ENCODE assay signal across 8 mouse cellular contexts in genomic region chr6:99027542-99028160, GRCm38 (mm10).
A peak's percentile ranks its signal among the peaks of the same experiment; 100 is the strongest.
DNase-seq lines count a peak whose midpoint lies in the region; ATAC-seq and TF ChIP-seq lines count a peak whose summit lies in the region.

No protein-coding gene starts in this region.

- peaks cover 24% of the 10 kb centered on the region for H3K27me3 ChIP-seq in erythroblast, embryonic 14.5 days (ENCODE audit: control insufficient read depth)
- H3K27me3 ChIP-seq in heart, postnatal 0 days (ENCODE audit: control insufficient read depth, insufficient read depth, low read length): no peaks in the 10 kb centered on the region
- H3K27me3 ChIP-seq in lung, postnatal 0 days (replicated peaks; ENCODE audit: insufficient read depth, low read length): no peaks in the 10 kb centered on the region

- H3K9me3 ChIP-seq in erythroblast, embryonic 14.5 days (ENCODE audit: control insufficient read depth, low read length): no peaks in the 10 kb centered on the region
- no peaks in the 10 kb centered on the region for H3K9me3 ChIP-seq in heart, postnatal 0 days (replicated peaks; ENCODE audit: control insufficient read depth, low read length)
- no peaks in the 10 kb centered on the region for H3K9me3 ChIP-seq in lung, postnatal 0 days (ENCODE audit: low read length)

- H3K27ac ChIP-seq in heart, postnatal 0 days (ENCODE audit: low read depth): peak overlapping the region; percentile 96
- peak overlapping the region; percentile 84 for H3K27ac ChIP-seq in lung, postnatal 0 days (ENCODE audit: low read length)

- TF ChIP-seq CTCF in heart, postnatal 0 days (IDR thresholded peaks at IDR 0.05; ENCODE audit: low read depth): no peak
- no peak for TF ChIP-seq CTCF in lung, postnatal 0 days (IDR thresholded peaks at IDR 0.05)

- ATAC-seq in erythroblast, adult 5-6 weeks (replicated peaks; ENCODE audit: low FRiP score, poor library complexity, severe bottlenecking): no peak
- peak; percentile 54 for ATAC-seq in heart, postnatal 0 days (ENCODE audit: insufficient read depth, low read depth)
- peak; percentile 39 for ATAC-seq in lung, postnatal 0 days

- under 1% methylated on average over 22 of the region's 22 CpGs for WGBS in heart, postnatal 0 days
- WGBS in lung, postnatal 0 days: 9% methylated on average over 21 of the region's 22 CpGs

- H3K4me3 ChIP-seq in erythroblast, embryonic 14.5 days (replicated peaks): peak overlapping the region; percentile 55
- H3K4me3 ChIP-seq in heart, postnatal 0 days (ENCODE audit: low read depth, low read length): peak overlapping the region; percentile 96
- peak overlapping the region; percentile 75 for H3K4me3 ChIP-seq in lung, postnatal 0 days (ENCODE audit: low read depth, low read length)

- peaks cover 5% of the 10 kb centered on the region for H3K4me1 ChIP-seq in erythroblast, embryonic 14.5 days (ENCODE audit: control insufficient read depth)
- peaks cover 18% of the 10 kb centered on the region for H3K4me1 ChIP-seq in heart, postnatal 0 days (ENCODE audit: control insufficient read depth, insufficient read depth)
- H3K4me1 ChIP-seq in lung, postnatal 0 days (ENCODE audit: insufficient read depth, low read depth, low read length): no peaks in the 10 kb centered on the region; the same call in 1 of the 2 replicates

- H3K4me2 ChIP-seq in heart, postnatal 0 days (ENCODE audit: low read depth, low read length): peak overlapping the region; percentile 81
- H3K4me2 ChIP-seq in lung, postnatal 0 days (replicated peaks; ENCODE audit: low read depth, low read length): peak overlapping the region; percentile 99

- DNase-seq in right cerebral cortex, postnatal 14 days: peak; percentile 30
- no peak for DNase-seq in right cerebral cortex, postnatal 36 days (ENCODE audit: low spot score in 2 of 2)
- peak; percentile 59 for DNase-seq in heart, postnatal 0 days (ENCODE audit: low spot score)
- peak; percentile 58 for DNase-seq in lung, postnatal 0 days (ENCODE audit: low spot score)
- no peak for DNase-seq in cerebellum, postnatal 25 days
- no peak for DNase-seq in layer of hippocampus, adult 9-10 months (ENCODE audit: low spot score)

- H3K9ac ChIP-seq in heart, postnatal 0 days (replicated peaks; ENCODE audit: low read depth, low read length): peak overlapping the region; percentile 89
- peak overlapping the region; percentile 68 for H3K9ac ChIP-seq in lung, postnatal 0 days (replicated peaks; ENCODE audit: low read depth)

- no peaks in the 10 kb centered on the region for H3K36me3 ChIP-seq in erythroblast, embryonic 14.5 days (ENCODE audit: control insufficient read depth)
- no peaks in the 10 kb centered on the region for H3K36me3 ChIP-seq in heart, postnatal 0 days (replicated peaks; ENCODE audit: control insufficient read depth, insufficient read depth, low read length)
- H3K36me3 ChIP-seq in lung, postnatal 0 days (ENCODE audit: insufficient read depth, low read length): no peaks in the 10 kb centered on the region

- no peak for TF ChIP-seq EP300 in heart, postnatal 0 days (IDR thresholded peaks at IDR 0.05; ENCODE audit: low read depth)
- no peak for TF ChIP-seq EP300 in lung, postnatal 0 days (IDR thresholded peaks at IDR 0.05)

Comparison
In these comparisons a context has a peak if more than half of its experiments do, and no peak if none do; other contexts are left out.
1. DNase-seq: peak in right cerebral cortex, postnatal 14 days (single experiment), heart, postnatal 0 days (single experiment) and lung, postnatal 0 days (single experiment); none in right cerebral cortex, postnatal 36 days (0 of 2), cerebellum, postnatal 25 days (0 of 2) and layer of hippocampus, adult 9-10 months (single experiment).
2. Peak in every context shown above with its lines, with median percentiles within 50 percentile points of each other: H3K4me3 ChIP-seq.